Mouse (Mus musculus) small intestine, adult 2 months (tissue): ENCODE measurements around the gene Slc25a28.

ENCODE experiments used
- CTCF ChIP-seq: fragments of 200-500 bp; IDR thresholded peaks from 2 replicates; pipeline ENCODE4 v1.5.1; 2012; ENCODE audit warnings: low read depth, mild to moderate bottlenecking, control low read depth, inconsistent platforms, low read length, moderate library complexity, mixed read lengths; ENCODE audit not compliant: insufficient replicate concordance, insufficient read length; ENCODE audit errors: extremely low read depth
- POLR2A ChIP-seq: fragments of 200-500 bp; IDR thresholded peaks from 2 replicates; pipeline ENCODE4 v1.6.1; 2012; ENCODE audit warnings: low read depth, mild to moderate bottlenecking, control low read depth, inconsistent platforms, low read length, moderate library complexity

DNA sequence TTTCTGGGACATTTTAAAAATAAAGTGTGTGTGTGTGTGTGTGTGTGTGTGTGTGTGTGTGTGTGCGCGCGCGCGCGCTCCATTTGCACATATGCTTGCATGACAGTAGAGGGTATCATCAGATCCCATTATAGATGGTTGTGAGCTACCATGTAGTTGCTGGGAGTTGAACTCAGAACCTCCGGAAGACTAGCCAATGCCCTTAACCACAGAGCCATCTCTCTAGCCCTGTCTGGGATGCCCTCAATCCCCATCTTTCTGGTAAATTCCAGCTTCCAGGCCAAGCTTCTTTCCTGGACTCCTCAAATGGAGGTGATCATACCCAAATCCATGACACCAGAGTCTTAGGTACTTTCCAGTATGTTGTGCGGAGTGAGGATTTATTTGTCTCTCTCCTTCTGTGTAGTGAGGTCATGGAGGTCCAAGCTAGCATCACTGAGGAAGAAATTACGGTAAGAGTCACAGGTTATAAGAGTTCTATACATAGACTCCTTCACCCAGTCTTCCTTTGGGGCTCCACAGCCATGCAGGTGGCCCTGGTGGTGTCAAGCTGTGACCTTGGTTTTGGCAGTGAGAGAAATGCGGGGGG is 56.8 kb downstream of the Slc25a28 start:
- TF ChIP-seq CTCF: no peak
- no peak for TF ChIP-seq POLR2A
